Mouse (Mus musculus): ENCODE results near the gene Apod. TPM values are rescaled to one million over a fixed set of nuclear protein-coding genes. Genes with fewer than 3 reads are reported as not detected.

Gene Apod
- total RNA-seq (2014; rRNA removed), result 48.1 and 68.5 TPM in 2 replicates
- polyA plus RNA-seq (2015; fragmentation: Nextera tagmentation; extraction: Ambion mirVana), result 293 and 295 TPM in 2 replicates

DNA sequence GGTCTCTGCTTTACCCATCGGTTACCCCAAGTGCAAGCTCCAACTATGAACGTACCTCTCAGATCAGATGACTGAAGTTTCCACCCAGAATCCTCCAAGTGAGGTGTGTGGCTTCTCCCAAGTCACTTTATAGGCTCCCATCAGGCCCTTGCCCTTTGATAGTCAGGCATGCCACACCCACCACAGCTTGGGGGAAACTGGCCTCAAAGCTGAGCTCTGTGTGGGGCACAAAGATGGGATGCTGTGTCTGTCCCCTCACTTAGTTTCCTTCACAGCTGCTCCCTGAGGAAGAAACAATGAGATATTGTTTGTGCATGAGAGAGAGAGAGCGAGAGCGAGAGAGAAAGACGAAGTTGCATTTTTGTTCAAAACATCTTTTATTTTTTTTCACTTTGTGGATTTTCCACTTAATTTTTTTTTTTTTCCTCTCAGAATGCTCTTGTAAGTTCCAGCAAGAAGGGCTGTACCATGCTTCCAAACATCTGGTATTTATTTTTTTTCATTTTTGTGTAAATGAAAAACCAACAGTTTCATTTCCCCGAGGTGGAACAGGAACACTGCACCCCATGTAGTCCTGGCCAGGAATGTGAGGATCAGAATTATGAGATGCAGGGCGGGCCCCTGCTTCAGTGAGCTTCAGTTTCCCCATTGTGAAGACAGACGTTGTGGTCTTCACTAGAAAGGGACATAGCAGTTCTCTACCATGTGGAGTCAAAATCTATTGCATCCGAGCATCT is at the start of gene Apod:
Gene Apod (minus strand): TSS at position 312 of the 737 bp plus-strand sequence.
- no peaks in the 10 kb centered on the region for H3K36me3 ChIP-seq (ENCODE audit: insufficient read depth, low read length)
- H3K9me3 ChIP-seq (ENCODE audit: low read length), result no peaks in the 10 kb centered on the region
- DNase-seq (ENCODE audit: low spot score), result no peak
- 0 out of 2 replicates have a peak, but pooled peaks cover 8% of the 10 kb centered on the region for H3K4me1 ChIP-seq (ENCODE audit: insufficient read depth, low read length)
- H3K4me2 ChIP-seq (ENCODE audit: low read depth, low read length), result no peak within 1 kb of the TSS
- TF ChIP-seq CTCF (IDR thresholded peaks at IDR 0.05; ENCODE audit: low read depth), result no peak
- H3K9ac ChIP-seq (replicated peaks; ENCODE audit: low read length), result no peak within 1 kb of the TSS
- H3K4me3 ChIP-seq (ENCODE audit: low read length), result no peak within 1 kb of the TSS
- WGBS, result 38% methylated on average over 9 of the region's 9 CpGs
- H3K27ac ChIP-seq, result peak within 1 kb of the TSS; percentile 54
- no peak for ATAC-seq
- no peaks in the 10 kb centered on the region for H3K27me3 ChIP-seq (ENCODE audit: insufficient read depth, low read length)

DNA sequence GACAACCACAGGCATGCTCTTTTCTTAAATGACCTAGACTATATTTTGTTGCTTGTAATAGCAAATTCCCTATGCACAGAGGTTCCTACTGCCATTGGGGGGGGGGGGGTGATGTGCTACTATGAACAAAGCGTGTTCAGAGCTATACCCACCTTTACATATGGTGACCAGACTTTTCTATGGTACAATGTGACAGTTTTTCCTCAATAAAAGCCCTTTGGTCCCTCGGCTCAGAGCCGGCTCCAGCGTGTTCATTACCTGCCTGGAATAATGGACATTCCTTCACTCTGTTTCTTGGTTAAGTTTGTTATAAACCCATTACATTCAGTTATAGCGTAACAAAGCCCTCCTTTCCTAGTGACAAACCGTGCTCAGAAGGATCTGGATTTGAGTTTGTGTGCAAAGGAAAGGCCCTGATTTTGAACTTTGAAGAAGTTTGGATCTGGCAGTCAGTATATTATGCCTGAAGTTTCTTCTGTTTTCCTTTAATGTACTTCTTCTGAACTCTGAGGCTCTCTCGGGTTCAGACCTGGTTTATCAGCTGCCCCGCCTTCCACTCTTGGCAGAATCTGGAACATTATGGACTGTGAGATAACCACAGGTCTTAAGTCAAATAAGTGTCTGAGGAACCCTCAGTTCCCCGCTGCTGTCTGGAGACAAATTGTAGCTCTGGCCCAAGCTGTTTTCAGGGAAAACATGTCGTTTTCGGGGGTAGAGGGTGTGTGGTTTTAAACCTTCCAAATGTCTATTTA is 49.3 kb upstream of the Apod start:
- no peak for TF ChIP-seq CTCF (IDR thresholded peaks at IDR 0.05; ENCODE audit: low read depth)
- no peak for DNase-seq (ENCODE audit: low spot score)
- Histone ChIP-seq H3K27ac (peak overlapping the region; percentile 54; the same call in 1 of the 2 replicates), H3K9me3 (ENCODE audit: low read length) (no peaks in the 10 kb centered on the region), H3K4me2 (ENCODE audit: low read depth, low read length) (no peak overlapping the region), H3K4me3 (ENCODE audit: low read length) (no peak overlapping the region), H3K27me3 (ENCODE audit: insufficient read depth, low read length) (no peaks in the 10 kb centered on the region), H3K36me3 (ENCODE audit: insufficient read depth, low read length) (no peaks in the 10 kb centered on the region), H3K9ac (replicated peaks; ENCODE audit: low read length) (no peak overlapping the region), H3K4me1 (ENCODE audit: insufficient read depth, low read length) (no peaks in the 10 kb centered on the region)
- 87% methylated on average over 11 of the region's 11 CpGs for WGBS
- no peak for ATAC-seq

DNA sequence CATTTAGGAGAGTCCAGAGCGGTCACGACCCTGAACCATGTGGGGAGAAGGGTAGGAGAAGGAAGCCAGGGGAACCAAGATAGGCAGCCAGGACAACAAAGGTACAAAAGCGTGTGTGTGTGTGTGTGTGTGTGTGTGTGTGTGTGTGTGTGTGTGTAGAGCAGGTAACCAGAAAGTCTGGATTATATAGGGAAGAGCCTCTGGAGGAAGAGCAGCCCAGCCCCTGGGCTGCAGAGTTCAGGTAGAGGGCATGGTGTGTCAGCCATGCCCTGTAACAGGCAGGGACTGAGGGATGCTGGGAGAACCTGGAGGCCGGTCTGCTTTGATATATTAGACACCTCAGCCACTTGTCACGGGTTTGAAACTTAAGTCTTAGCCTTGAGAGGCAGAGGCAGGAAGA is 44.9 kb upstream of the Apod start:
- no peaks in the 10 kb centered on the region for H3K4me1 ChIP-seq (ENCODE audit: insufficient read depth, low read length)
- DNase-seq (ENCODE audit: low spot score) (no peak), ATAC-seq (no peak)

DNA sequence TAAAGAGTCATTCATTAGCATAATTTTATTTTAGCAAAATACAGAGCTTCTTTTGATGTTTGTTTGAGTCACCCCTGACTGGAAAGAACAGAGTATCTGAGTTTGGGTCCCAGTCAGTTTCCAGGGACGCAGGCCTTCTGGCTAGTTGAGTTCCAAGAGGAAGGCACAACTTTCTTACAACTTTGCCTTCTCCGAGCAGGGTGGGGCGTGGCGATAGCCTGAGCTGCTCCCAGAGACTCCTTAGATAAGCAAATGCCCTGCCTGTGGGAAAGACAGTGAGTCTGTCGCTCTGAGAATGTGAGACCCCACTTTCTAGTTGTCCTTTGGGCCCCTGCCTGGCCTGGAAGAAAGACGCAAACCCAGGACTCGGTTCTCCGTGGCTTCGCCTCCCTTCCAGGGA is 44.4 kb upstream of the Apod start:
- WGBS, result 34% methylated on average over 9 of the region's 9 CpGs
- H3K4me1 ChIP-seq (ENCODE audit: insufficient read depth, low read length), result no peaks in the 10 kb centered on the region
- no peaks in the 10 kb centered on the region for H3K27me3 ChIP-seq (ENCODE audit: insufficient read depth, low read length)
- no peak for TF ChIP-seq CTCF (IDR thresholded peaks at IDR 0.05; ENCODE audit: low read depth)
- H3K4me3 ChIP-seq (ENCODE audit: low read length), result no peak overlapping the region
- H3K9me3 ChIP-seq (ENCODE audit: low read length), result no peaks in the 10 kb centered on the region
- DNase-seq (ENCODE audit: low spot score) (no peak), ATAC-seq (no peak)
- H3K36me3 ChIP-seq (ENCODE audit: insufficient read depth, low read length), result no peaks in the 10 kb centered on the region
- no peak overlapping the region for H3K4me2 ChIP-seq (ENCODE audit: low read depth, low read length)
- H3K27ac ChIP-seq, result no peak overlapping the region
- no peak overlapping the region for H3K9ac ChIP-seq (replicated peaks; ENCODE audit: low read length)

More for the DNA sequence above, 44.9 kb upstream of the Apod start:
- Histone ChIP-seq H3K4me2 (ENCODE audit: low read depth, low read length) (no peak overlapping the region), H3K9me3 (ENCODE audit: low read length) (no peaks in the 10 kb centered on the region), H3K4me3 (ENCODE audit: low read length) (no peak overlapping the region), H3K27me3 (ENCODE audit: insufficient read depth, low read length) (no peaks in the 10 kb centered on the region), H3K36me3 (ENCODE audit: insufficient read depth, low read length) (no peaks in the 10 kb centered on the region), H3K27ac (no peak overlapping the region), H3K9ac (replicated peaks; ENCODE audit: low read length) (no peak overlapping the region)
- no peak for TF ChIP-seq CTCF (IDR thresholded peaks at IDR 0.05; ENCODE audit: low read depth)
- 73% methylated on average over 5 of the region's 5 CpGs for WGBS

DNA sequence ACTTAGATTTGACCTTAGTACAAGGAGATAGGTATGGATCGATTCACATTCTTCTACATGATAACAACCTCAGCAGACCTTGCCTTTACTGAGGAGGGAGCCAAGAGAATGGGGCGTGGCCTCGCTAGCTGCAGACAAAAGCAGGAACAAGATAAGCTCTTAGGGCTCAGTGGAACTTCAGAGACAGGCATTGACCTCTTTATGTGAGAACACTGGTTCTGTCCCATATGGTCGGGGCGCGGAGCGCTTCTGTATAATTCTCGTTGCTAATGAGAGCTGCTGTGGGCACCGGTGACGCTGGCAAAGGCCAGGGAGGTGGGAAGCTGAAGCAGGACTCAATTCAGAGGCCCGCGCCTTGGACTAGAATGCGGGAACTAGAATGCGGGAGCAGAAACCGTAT is 44.0 kb upstream of the Apod start:
- Histone ChIP-seq H3K4me3 (ENCODE audit: low read length) (no peak overlapping the region), H3K27ac (no peak overlapping the region), H3K9ac (replicated peaks; ENCODE audit: low read length) (no peak overlapping the region), H3K4me1 (ENCODE audit: insufficient read depth, low read length) (no peaks in the 10 kb centered on the region), H3K9me3 (ENCODE audit: low read length) (no peaks in the 10 kb centered on the region), H3K4me2 (ENCODE audit: low read depth, low read length) (no peak overlapping the region), H3K36me3 (ENCODE audit: insufficient read depth, low read length) (no peaks in the 10 kb centered on the region), H3K27me3 (ENCODE audit: insufficient read depth, low read length) (no peaks in the 10 kb centered on the region)
- TF ChIP-seq CTCF (IDR thresholded peaks at IDR 0.05; ENCODE audit: low read depth), result no peak
- ATAC-seq (no peak), DNase-seq (ENCODE audit: low spot score) (no peak)
- 39% methylated on average over 15 of the region's 15 CpGs for WGBS

DNA sequence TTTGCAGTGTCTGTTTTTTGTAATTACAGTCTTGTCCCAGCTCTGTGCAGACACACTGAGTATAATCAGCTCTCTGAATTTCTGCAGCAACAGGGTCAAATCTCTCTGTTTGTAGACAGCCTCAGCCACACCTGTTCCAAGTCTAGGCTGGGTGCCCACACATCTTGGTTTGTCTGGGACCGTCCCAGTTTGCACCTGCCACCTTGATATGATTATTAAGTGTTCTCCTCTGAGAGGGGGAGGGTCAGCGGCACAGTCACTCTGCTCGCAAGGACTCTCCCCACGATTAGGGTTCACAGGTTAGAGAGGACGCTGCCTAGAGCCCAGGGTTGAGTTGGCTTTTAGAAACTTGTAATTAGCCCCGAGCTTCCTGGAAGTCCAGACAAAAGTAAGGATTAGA is 41.3 kb upstream of the Apod start:
- no peak for TF ChIP-seq CTCF (IDR thresholded peaks at IDR 0.05; ENCODE audit: low read depth)
- Histone ChIP-seq H3K4me1 (ENCODE audit: insufficient read depth, low read length) (no peaks in the 10 kb centered on the region), H3K27ac (no peak overlapping the region), H3K9me3 (ENCODE audit: low read length) (no peaks in the 10 kb centered on the region), H3K4me3 (ENCODE audit: low read length) (no peak overlapping the region), H3K27me3 (ENCODE audit: insufficient read depth, low read length) (no peaks in the 10 kb centered on the region), H3K36me3 (ENCODE audit: insufficient read depth, low read length) (no peaks in the 10 kb centered on the region), H3K4me2 (ENCODE audit: low read depth, low read length) (no peak overlapping the region), H3K9ac (replicated peaks; ENCODE audit: low read length) (no peak overlapping the region)
- DNase-seq (ENCODE audit: low spot score) (no peak), ATAC-seq (no peak)
- WGBS, result 71% methylated on average over 6 of the region's 6 CpGs

All from hindbrain, postnatal 0 days (tissue).